Mouse (Mus musculus) T-helper 1 cell (primary cell): ENCODE data around the gene Rasl11b.

ENCODE experiments used
- in situ Hi-C: fragments of 300-600 bp; cut with MboI, MseI; formaldehyde crosslinking; loops from one replicate; pipeline ENCODE4 v1.15.1; 2025; ENCODE audit warnings: high pct_unique_total_duplicates

Rasl11b gene

GRCm38 (mm10) chr5:74208438-74208837 lies 13.4 kb downstream of the Rasl11b start:
- in situ Hi-C loops, result no loop called here

- in situ Hi-C loops, result no loop called here
These were observed 14.6 kb downstream of the Rasl11b start for GRCm38 (mm10) chr5:74209640-74210039.

GRCm38 (mm10) chr5:74211346-74211745 lies 16.3 kb downstream of the Rasl11b start:
- in situ Hi-C loops, result no loop called here

- in situ Hi-C loops, result no loop called here
These were observed 19.5 kb downstream of the Rasl11b start for GRCm38 (mm10) chr5:74214501-74215110.

GRCm38 (mm10) chr5:74215125-74215524 lies 20.0 kb downstream of the Rasl11b start:
- in situ Hi-C loops, result no loop called here

GRCm38 (mm10) chr5:74218524-74218923 lies 23.4 kb downstream of the Rasl11b start:
- in situ Hi-C loops, result no loop called here

- in situ Hi-C loops, result no loop called here
These were observed 27.5 kb downstream of the Rasl11b start for GRCm38 (mm10) chr5:74222626-74223025.

- in situ Hi-C loops, result no loop called here
These were observed 29.4 kb downstream of the Rasl11b start for GRCm38 (mm10) chr5:74224480-74224879.

GRCm38 (mm10) chr5:74226183-74226582 lies 31.1 kb downstream of the Rasl11b start:
- in situ Hi-C loops, result no loop called here

- in situ Hi-C loops, result no loop called here
These were observed 32.3 kb downstream of the Rasl11b start for GRCm38 (mm10) chr5:74227352-74227751.

- in situ Hi-C loops, result no loop called here
These were observed 33.9 kb downstream of the Rasl11b start for GRCm38 (mm10) chr5:74228938-74229337.

GRCm38 (mm10) chr5:74229775-74230413 lies 34.8 kb downstream of the Rasl11b start:
- in situ Hi-C loops, result no loop called here

GRCm38 (mm10) chr5:74230525-74230924 lies 35.4 kb downstream of the Rasl11b start:
- in situ Hi-C loops, result no loop called here

GRCm38 (mm10) chr5:74233808-74234207 lies 38.7 kb downstream of the Rasl11b start:
- in situ Hi-C loops, result no loop called here

GRCm38 (mm10) chr5:74239369-74239768 lies 44.3 kb downstream of the Rasl11b start:
- in situ Hi-C loops, result no loop called here

- in situ Hi-C loops, result no loop called here
These were observed 45.2 kb downstream of the Rasl11b start for GRCm38 (mm10) chr5:74240298-74240697.

- in situ Hi-C loops, result no loop called here
These were observed 46.0 kb downstream of the Rasl11b start for GRCm38 (mm10) chr5:74240926-74241680.

GRCm38 (mm10) chr5:74242654-74243053 lies 47.6 kb downstream of the Rasl11b start:
- in situ Hi-C loops, result no loop called here

- in situ Hi-C loops, result no loop called here
These were observed 49.4 kb downstream of the Rasl11b start for GRCm38 (mm10) chr5:74244406-74245019.

GRCm38 (mm10) chr5:74245641-74246145 lies 50.6 kb downstream of the Rasl11b start:
- in situ Hi-C loops, result no loop called here

GRCm38 (mm10) chr5:74246453-74246852 lies 51.4 kb downstream of the Rasl11b start:
- in situ Hi-C loops, result no loop called here

GRCm38 (mm10) chr5:74246971-74247370 lies 51.9 kb downstream of the Rasl11b start:
- in situ Hi-C loops, result no loop called here
